In the genomic region with DNA sequence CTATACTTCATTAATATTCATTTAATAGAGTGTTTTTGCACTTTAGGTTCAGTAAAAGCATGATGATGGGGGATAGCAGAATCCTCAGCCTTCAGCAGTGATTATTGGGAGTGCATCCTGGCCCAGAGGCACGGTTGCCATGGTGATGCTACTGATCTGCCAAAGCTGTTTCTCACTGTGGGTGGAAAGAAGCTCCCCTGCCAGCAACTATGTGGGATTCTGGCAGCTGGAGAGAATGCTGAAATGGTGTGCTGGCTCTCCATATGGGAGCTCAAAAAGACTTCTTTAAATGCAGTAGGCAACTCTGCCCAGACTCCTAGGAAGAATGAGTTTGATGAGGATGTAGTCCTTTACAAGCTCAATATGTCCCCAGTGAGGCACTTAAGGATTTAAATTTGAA, we compare ENCODE assay signal across 8 mouse cellular contexts.
DNase-seq lines count a peak whose midpoint lies in the region; ATAC-seq and TF ChIP-seq lines count a peak whose summit lies in the region.

No protein-coding gene starts in this region.

- no peak for TF ChIP-seq CTCF in brain, embryonic 14.5 days (IDR thresholded peaks at IDR 0.05; ENCODE audit: borderline replicate concordance, extremely low read depth, insufficient read depth, insufficient read length)

- no peak for TF ChIP-seq POLR2A in brain, embryonic 14.5 days (IDR thresholded peaks at IDR 0.05; ENCODE audit: borderline replicate concordance, extremely low read depth, insufficient read depth, insufficient read length, poor library complexity, severe bottlenecking)

- ATAC-seq in erythroid progenitor cell, adult 5-6 weeks (replicated peaks; ENCODE audit: low FRiP score, poor library complexity, severe bottlenecking): no peak

- intact Hi-C loops in left cerebral cortex, postnatal 14 days (cut with DNase I): loop anchor here (2.0 kb wide), 1 partner anchor 148 kb away; the partner anchor contains the start of gene Wdr17

- peak; percentile 98 for DNase-seq in brain, embryonic 14.5 days (ENCODE audit: low read depth)
- DNase-seq in cerebellum, postnatal 25 days: peak; percentile 90 to 94
- peak; percentile 89 to 96 for DNase-seq in frontal cortex, postnatal 36 days (ENCODE audit: low spot score in 2 of 2)
- DNase-seq in left cerebral cortex, postnatal 14 days (ENCODE audit: low spot score in 2 of 2): peak; percentile 94 to 95
- peak; percentile 96 to 98 for DNase-seq in right cerebral cortex, postnatal 10 days (ENCODE audit: low spot score in 2 of 2)
- no peak for DNase-seq in adrenal gland, adult 18-20 months (ENCODE audit: low spot score in 2 of 2)
- DNase-seq in urinary bladder, postnatal 25 days (ENCODE audit: low spot score): no peak

Comparison
In these comparisons a context has a peak if more than half of its experiments do, and no peak if none do; other contexts are left out.
1. DNase-seq: peak in brain, embryonic 14.5 days (single experiment), cerebellum, postnatal 25 days (2 of 2), frontal cortex, postnatal 36 days (2 of 2), left cerebral cortex, postnatal 14 days (2 of 2) and right cerebral cortex, postnatal 10 days (2 of 2); none in adrenal gland, adult 18-20 months (0 of 2) and urinary bladder, postnatal 25 days (single experiment).